Mouse (Mus musculus): ENCODE measurements around the gene Coro1a. TPM values are rescaled to one million over a fixed set of nuclear protein-coding genes. Genes with fewer than 3 reads are reported as not detected.
"Not testable (repeated sequence)": the region's sequence is repeated elsewhere in the genome, so short reads cannot be mapped to it uniquely, and the experiment has no call there.

The Coro1a gene
- polyA plus RNA-seq, 1 experiment = 157 TPM

- 38% methylated on average over 3 of the region's 3 CpGs for WGBS
- no peak overlapping the region for H3K4me3 ChIP-seq (ENCODE audit: low read depth, low read length)
- peaks cover 11% of the 10 kb centered on the region for H3K36me3 ChIP-seq (ENCODE audit: control insufficient read depth, insufficient read depth, low read length)
- no peaks in the 10 kb centered on the region for H3K27me3 ChIP-seq (ENCODE audit: control insufficient read depth, insufficient read depth, low read length)
- peaks cover 6% of the 10 kb centered on the region for H3K4me1 ChIP-seq (ENCODE audit: control insufficient read depth, insufficient read depth, insufficient read length, low read length)
- no peak for TF ChIP-seq POLR2A (IDR thresholded peaks at IDR 0.05; ENCODE audit: low read depth, low read length)
- H3K27ac ChIP-seq (ENCODE audit: insufficient read depth, low read depth, low read length) = no peak overlapping the region
These were observed 16.9 kb downstream of the Coro1a start for GRCm38 (mm10) chr7:126690737-126691136.

GRCm38 (mm10) chr7:126689021-126689420 is 18.6 kb downstream of the Coro1a start:
- Histone ChIP-seq H3K27ac (ENCODE audit: insufficient read depth, low read depth, low read length) (no peak overlapping the region), H3K4me1 (ENCODE audit: control insufficient read depth, insufficient read depth, insufficient read length, low read length) (peaks cover 5% of the 10 kb centered on the region), H3K36me3 (ENCODE audit: control insufficient read depth, insufficient read depth, low read length) (peaks cover 11% of the 10 kb centered on the region), H3K4me3 (ENCODE audit: low read depth, low read length) (no peak overlapping the region), H3K27me3 (ENCODE audit: control insufficient read depth, insufficient read depth, low read length) (no peaks in the 10 kb centered on the region)
- WGBS = 66% methylated on average over 3 of the region's 3 CpGs
- no peak for TF ChIP-seq POLR2A (IDR thresholded peaks at IDR 0.05; ENCODE audit: low read depth, low read length)
- no peak for TF ChIP-seq CTCF (IDR thresholded peaks at IDR 0.05; ENCODE audit: extremely low read depth, insufficient read length, insufficient replicate concordance, low read depth, low read length)

GRCm38 (mm10) chr7:126688156-126688555 is 19.4 kb downstream of the Coro1a start:
- H3K27me3 ChIP-seq (ENCODE audit: control insufficient read depth, insufficient read depth, low read length); H3K27ac ChIP-seq (ENCODE audit: insufficient read depth, low read depth, low read length); H3K4me1 ChIP-seq (ENCODE audit: control insufficient read depth, insufficient read depth, insufficient read length, low read length); H3K4me3 ChIP-seq (ENCODE audit: low read depth, low read length): not testable (repeated sequence)
- peaks cover 11% of the 10 kb centered on the region for H3K36me3 ChIP-seq (ENCODE audit: control insufficient read depth, insufficient read depth, low read length)
- WGBS = 77% methylated on average over 4 of the region's 4 CpGs

GRCm38 (mm10) chr7:126681221-126681620 is 26.4 kb downstream of the Coro1a start:
- peaks cover 12% of the 10 kb centered on the region; the same call in 1 of the 2 replicates for H3K4me1 ChIP-seq (ENCODE audit: control insufficient read depth, insufficient read depth, insufficient read length, low read length)
- 22% methylated on average over 5 of the region's 5 CpGs for WGBS
- TF ChIP-seq CTCF (IDR thresholded peaks at IDR 0.05; ENCODE audit: extremely low read depth, insufficient read length, insufficient replicate concordance, low read depth, low read length) (no peak), POLR2A (IDR thresholded peaks at IDR 0.05; ENCODE audit: low read depth, low read length) (no peak)

GRCm38 (mm10) chr7:126679683-126680082 is 27.9 kb downstream of the Coro1a start:
- WGBS = 75% methylated on average over 5 of the region's 5 CpGs
- H3K36me3 ChIP-seq (ENCODE audit: control insufficient read depth, insufficient read depth, low read length) = no peaks in the 10 kb centered on the region
- no peak overlapping the region for H3K27ac ChIP-seq (ENCODE audit: insufficient read depth, low read depth, low read length)
- no peaks in the 10 kb centered on the region for H3K27me3 ChIP-seq (ENCODE audit: control insufficient read depth, insufficient read depth, low read length)
- no peak overlapping the region for H3K4me3 ChIP-seq (ENCODE audit: low read depth, low read length)
- peaks cover 17% of the 10 kb centered on the region; the same call in 1 of the 2 replicates for H3K4me1 ChIP-seq (ENCODE audit: control insufficient read depth, insufficient read depth, insufficient read length, low read length)
- TF ChIP-seq CTCF (IDR thresholded peaks at IDR 0.05; ENCODE audit: extremely low read depth, insufficient read length, insufficient replicate concordance, low read depth, low read length) (no peak), POLR2A (IDR thresholded peaks at IDR 0.05; ENCODE audit: low read depth, low read length) (no peak)

More at GRCm38 (mm10) chr7:126681221-126681620, 26.4 kb downstream of the Coro1a start:
- no peaks in the 10 kb centered on the region for H3K27me3 ChIP-seq (ENCODE audit: control insufficient read depth, insufficient read depth, low read length)
- no peak overlapping the region for H3K4me3 ChIP-seq (ENCODE audit: low read depth, low read length)
- H3K36me3 ChIP-seq (ENCODE audit: control insufficient read depth, insufficient read depth, low read length) = no peaks in the 10 kb centered on the region
- H3K27ac ChIP-seq (ENCODE audit: insufficient read depth, low read depth, low read length) = no peak overlapping the region

- peak overlapping the region; percentile 36 for H3K27ac ChIP-seq (ENCODE audit: insufficient read depth, low read depth, low read length)
- no peaks in the 10 kb centered on the region for H3K27me3 ChIP-seq (ENCODE audit: control insufficient read depth, insufficient read depth, low read length)
- H3K4me1 ChIP-seq (ENCODE audit: control insufficient read depth, insufficient read depth, insufficient read length, low read length) = peaks cover 17% of the 10 kb centered on the region; the same call in 1 of the 2 replicates
- TF ChIP-seq CTCF (IDR thresholded peaks at IDR 0.05; ENCODE audit: extremely low read depth, insufficient read length, insufficient replicate concordance, low read depth, low read length) (no peak), POLR2A (IDR thresholded peaks at IDR 0.05; ENCODE audit: low read depth, low read length) (no peak)
- WGBS = 28% methylated on average over 8 of the region's 8 CpGs
- no peak overlapping the region for H3K4me3 ChIP-seq (ENCODE audit: low read depth, low read length)
- no peaks in the 10 kb centered on the region for H3K36me3 ChIP-seq (ENCODE audit: control insufficient read depth, insufficient read depth, low read length)
These were observed 28.8 kb downstream of the Coro1a start for GRCm38 (mm10) chr7:126678545-126679341.

GRCm38 (mm10) chr7:126676631-126677220 is 30.9 kb downstream of the Coro1a start:
- H3K4me1 ChIP-seq (ENCODE audit: control insufficient read depth, insufficient read depth, insufficient read length, low read length) = peaks cover 17% of the 10 kb centered on the region; the same call in 1 of the 2 replicates
- H3K27ac ChIP-seq (ENCODE audit: insufficient read depth, low read depth, low read length) = peak overlapping the region; percentile 43
- TF ChIP-seq CTCF (IDR thresholded peaks at IDR 0.05; ENCODE audit: extremely low read depth, insufficient read length, insufficient replicate concordance, low read depth, low read length) (no peak), POLR2A (IDR thresholded peaks at IDR 0.05; ENCODE audit: low read depth, low read length) (no peak)
- H3K4me3 ChIP-seq (ENCODE audit: low read depth, low read length) = no peak overlapping the region
- H3K36me3 ChIP-seq (ENCODE audit: control insufficient read depth, insufficient read depth, low read length) = peaks cover 9% of the 10 kb centered on the region; the same call in 1 of the 2 replicates
- H3K27me3 ChIP-seq (ENCODE audit: control insufficient read depth, insufficient read depth, low read length) = no peaks in the 10 kb centered on the region
- 18% methylated on average over 4 of the region's 4 CpGs for WGBS

All from small intestine, adult 2 months (tissue).